Mouse (Mus musculus): ENCODE measurements around the gene Unc45a.
"Not testable (repeated sequence)": the region's sequence is repeated elsewhere in the genome, so short reads cannot be mapped to it uniquely, and the experiment has no call there.

Unc45a gene

DNA sequence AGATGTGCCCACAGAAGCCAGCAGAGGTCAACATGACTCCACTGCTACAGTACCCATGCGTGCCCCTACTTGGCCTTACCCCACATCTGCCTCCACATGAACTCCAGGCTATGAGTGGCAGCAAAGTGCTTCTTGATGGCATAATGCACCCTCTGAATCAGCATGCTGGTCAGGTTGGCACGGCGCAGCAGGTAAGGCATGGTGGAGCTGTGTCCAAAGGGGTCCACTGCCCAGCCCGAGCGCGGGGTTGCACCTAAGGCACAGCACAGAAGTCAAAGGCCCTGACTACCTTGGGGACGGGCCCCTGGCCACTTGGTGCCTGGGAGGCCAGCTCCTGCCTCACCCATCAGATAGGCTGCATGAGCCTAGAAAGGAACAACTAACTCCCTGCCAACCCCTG lies 26.4 kb upstream of the Unc45a start:
- DNase-seq: no peak

DNA sequence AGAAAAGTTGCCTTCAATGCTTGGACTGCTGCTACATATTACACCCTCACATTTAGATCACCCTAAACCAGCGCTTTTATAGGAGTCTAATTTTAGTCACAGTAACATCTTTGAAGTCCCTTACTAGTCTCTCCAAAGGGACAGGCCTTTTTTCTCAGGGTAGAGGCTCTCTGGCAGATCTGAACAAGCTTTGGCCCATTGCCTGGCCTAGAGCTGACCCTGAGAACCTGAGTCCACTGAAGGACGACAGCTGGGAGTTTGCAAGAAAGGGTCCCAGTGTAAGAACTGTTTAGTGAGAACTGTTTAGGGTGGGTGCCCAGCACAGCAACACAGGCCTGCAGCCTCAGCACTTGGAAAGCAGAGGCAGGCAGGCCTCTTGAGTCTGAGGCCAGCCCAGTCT lies 25.0 kb upstream of the Unc45a start:
- DNase-seq: no peak

DNA sequence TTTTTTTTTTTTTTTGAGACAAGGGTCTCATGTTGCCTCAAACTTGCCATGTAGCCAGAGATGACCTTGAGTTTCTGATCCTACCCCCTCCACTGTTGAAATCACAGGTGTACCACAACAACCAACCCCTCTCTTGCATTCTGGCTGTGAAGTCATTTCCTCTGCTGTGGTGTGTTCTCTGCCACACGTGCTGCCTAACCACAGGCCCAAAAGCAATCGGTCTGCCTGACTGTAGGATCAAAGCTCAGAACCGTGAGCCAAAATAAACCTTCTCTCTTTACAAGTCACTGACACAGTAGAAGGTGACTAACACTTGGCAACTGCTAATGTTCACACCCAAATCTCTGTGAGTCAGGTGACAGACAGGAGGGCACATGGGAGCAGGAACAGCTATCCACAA lies 19.6 kb upstream of the Unc45a start:
- no peak for DNase-seq

DNA sequence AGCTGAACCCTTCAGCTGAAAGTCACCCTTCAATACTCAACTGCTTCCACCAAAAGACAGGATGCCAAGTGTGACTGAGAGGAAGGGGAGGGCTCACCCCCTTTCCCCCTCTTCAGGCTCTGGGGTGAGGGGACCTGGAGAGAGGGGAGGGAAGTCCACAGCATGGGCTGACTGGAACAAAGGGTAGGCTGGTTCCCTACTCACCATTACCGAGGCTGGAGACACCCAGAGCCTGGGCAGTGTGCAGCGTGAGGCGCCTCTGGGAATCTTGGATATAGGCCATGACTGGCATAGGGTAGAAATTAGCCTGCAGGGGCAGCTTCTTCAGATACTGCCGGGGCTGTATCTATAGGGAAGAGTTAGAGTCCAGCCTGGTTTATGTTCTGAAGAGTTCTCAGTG lies 17.2 kb upstream of the Unc45a start:
- DNase-seq: no peak

DNA sequence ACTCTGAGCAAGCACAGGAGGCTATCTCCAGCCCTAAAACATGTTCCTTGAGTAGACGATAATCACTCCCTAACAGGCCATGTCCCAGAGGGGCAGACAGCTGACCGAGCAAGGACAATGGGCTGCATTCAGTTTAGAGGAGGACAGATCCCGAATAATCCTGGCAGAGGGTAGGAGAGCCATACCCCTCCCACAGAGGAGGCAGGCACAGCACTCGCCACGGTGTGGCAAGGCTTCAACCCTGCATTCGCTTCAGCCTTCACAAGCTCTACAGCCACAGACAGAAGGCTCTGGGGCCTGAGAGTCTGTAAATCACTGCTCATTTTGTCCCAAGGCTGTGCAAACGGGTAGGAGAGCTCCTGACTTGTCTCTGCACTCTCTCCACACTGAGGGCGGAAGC lies 16.4 kb upstream of the Unc45a start:
- DNase-seq: peak; percentile 82

DNA sequence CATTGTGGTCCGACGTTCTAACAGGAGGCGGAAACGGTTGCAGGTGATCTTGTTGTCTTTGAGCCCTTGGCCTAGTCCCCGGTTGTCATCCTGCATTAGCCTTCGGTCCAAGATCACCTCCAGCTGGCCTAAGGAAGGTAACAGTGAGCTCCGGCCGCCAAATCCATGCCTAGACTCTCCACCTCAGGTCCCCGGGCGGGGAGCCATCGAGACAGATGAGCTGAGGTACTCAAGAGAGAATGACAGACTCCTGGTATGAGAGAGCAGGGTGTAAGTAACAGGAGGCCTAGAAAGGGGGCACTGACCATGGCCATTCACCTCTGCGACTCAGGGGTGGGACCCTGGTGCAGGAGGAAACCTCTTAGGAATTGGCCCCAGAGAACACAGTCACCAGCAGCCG lies 15.5 kb upstream of the Unc45a start:
- no peak for DNase-seq

DNA sequence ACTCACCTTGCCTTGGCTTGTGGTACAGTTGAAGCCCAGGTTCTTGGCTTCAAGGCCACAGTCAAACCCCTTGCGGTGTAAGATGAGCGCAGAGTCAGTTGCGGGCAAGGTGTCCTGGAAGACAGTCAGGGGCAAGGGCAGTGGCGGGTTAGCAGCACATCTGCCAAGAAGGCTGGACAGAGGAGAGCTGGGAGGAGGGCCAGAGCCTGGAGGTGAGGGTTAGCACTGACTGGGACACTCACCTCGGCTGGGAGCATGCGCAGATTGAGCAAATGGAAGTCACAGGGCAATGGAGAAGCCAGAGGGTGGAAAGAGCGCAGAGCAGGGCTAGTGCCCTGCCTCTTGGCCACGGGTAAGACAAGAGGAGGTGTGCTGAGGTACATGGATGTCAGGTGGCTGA lies 12.1 kb upstream of the Unc45a start:
- DNase-seq: no peak

DNA sequence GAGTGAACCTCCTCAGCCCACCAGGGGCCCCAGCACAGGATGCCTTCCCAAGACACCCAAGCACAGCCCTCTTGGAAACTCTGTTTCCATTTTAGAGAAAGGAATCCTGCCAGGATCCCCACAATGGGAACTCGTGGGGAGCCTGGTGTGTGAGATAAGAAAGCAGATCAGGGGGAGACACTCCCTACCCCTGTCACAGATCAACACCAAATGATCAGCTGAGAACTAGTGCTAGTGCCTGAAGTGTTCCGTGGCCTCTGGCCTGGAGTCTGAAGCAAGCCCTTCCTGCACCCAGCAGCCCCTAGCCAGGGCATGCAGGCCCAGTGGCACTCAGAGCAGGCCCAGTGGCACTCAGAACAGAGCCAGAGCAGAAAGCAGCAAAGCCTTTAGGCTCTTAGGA lies 10.0 kb upstream of the Unc45a start:
- no peak for DNase-seq

DNA sequence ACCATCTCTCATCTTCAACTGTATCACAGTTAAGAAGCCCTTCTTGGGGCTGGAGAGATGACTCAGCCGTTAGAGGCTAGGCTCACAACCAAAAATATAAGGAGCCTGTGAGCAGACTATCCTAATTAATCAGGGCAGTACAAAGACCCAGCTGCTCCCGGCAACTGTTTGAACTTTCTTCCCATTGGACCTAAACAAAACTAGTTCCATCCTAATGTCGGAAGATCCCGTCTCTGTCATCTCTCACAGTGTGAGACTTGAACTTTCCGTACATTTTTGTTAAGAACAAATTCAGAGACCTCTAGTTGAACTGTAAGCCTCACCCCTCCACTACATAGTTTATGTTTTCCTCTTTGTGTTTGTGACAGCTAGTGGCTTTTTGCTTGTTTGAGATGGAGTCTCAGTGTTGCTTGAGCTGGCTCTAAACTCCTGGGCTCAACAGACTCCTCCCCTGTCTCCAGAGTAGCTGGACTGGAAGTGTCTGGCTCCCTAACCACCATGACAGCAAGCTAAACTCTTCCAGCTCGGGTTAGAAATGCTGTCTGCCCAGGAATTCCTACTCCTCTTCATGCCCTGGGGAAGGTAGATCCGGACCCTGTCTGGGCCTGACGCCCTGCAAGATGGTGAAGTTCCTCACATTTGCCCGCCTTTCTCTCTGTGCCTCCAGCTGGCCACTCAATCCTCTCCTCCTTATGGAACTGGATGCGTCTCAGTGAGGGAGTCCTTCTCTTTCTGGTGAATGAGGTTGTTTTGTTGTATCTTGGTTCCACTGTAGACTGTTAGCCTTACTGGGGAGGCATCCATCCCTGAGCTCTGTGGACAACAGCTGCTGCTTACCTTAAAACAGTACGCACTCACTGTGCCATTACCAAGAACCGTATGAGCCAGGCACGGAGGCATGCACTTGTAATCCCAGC lies 7.1 kb upstream of the Unc45a start:
- DNase-seq: no peak

DNA sequence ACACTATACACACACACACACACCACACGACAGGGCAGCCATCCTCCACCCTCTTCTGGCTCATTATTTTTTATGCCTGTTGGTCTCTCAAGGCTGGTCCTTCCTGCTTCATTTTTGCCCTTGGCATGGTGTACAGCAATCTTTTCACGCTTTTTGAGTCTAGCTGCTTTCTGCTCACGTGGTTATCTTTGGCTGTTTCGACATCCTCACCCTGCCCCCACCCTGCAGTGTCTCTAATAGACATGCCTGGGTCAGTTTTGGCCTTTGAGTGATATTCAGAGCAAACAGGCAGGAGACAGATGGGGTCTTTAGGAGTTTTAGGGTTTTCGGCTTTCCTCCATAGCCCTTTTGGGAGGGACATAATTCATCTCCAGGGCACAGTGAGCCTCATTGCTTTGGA lies 6.0 kb upstream of the Unc45a start:
- DNase-seq: no peak

DNA sequence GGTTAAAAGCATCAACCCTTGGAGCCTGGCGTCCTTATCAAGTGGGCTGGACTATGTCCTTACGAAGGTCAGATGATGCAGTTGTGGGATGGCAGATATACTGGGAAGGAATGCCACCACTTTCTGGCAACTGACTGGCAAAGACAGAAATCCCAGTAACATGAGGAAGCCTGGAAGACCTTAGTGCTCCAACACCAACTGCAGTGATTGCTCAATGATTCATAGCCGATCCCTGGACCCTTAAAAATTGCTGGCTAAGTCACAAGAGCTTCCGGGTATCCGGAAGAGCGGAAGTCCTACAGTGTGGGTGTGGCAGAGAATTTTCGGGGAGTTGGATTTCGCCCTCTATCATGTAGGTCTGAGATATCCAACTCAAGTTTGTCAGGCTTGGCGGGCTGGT lies 5.4 kb upstream of the Unc45a start:
- DNase-seq: no peak

DNA sequence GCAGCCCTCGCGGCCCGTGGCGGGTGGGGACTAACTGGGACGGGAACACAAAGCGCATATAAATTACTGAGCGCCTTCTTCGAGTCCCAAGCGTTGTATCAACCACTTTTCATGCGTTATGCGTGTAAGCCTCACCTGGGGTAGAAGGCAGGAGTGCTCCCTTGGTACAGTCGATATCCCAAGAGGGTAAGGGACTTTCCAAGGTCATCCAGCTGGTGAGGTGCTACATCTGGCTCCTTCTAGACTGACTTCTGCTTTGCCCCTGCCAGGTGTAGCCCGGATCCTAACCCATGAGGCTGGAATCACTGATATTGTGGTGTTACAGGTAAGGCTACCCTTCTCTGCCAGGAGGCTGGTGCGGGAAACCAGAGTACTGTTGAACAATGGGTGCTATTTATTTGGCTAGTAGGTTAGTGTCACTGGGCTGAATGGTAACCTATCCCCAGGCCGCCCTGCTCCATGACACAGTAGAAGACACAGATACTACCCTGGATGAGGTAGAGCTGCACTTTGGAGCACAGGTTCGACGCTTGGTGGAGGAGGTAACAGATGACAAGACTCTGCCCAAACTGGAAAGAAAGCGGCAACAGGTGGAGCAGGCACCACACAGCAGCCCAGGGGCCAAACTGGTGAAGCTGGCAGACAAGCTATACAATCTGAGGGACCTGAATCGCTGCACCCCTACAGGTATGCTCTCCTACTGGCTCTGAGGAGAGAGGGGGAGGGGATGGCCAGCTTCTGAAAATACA lies 2.6 kb upstream of the Unc45a start:
- DNase-seq: no peak

DNA sequence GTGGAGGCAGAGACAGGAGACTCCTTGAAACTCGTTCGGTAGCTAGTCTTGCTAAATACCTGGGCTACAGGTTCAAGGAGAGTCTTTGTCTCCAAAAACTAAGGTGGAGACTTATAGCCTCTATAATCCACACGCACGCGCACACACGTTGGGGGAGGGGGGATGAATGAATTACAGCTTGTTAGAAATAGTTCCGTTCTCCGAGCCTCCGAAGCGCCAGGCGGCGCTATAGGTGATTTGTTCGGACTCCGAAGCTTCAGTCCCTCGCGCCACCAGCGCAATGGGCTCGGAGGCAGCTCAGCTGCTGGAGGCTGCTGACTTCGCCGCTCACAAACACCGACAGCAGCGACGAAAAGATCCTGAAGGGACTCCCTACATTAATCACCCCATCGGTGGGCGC lies 2.1 kb upstream of the Unc45a start, which contains the start of gene Hddc3:
TSS of gene Hddc3 (plus strand) at position 247 of the 400 bp plus-strand sequence.
- peak; percentile 94 for DNase-seq

DNA sequence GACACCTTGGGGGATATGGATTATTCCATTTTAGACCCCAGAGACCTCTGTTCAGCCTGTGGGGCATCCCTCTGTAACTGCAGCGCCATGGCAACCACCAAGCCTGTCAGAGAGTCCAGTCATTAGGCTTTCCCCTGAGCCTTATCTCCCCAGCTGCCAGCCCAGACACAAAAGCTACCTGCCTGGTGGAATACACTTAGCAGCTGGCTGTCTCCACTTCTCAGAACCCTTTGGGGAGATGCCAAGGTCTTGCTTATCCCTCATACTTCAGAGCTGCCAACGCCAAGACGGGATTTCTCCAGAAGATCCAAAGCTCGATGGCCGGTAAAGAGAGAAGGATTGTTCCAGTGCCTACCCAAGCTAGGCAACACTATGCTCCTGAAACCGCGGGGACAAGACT lies 988 bp upstream of the Unc45a start:
- no peak for DNase-seq

DNA sequence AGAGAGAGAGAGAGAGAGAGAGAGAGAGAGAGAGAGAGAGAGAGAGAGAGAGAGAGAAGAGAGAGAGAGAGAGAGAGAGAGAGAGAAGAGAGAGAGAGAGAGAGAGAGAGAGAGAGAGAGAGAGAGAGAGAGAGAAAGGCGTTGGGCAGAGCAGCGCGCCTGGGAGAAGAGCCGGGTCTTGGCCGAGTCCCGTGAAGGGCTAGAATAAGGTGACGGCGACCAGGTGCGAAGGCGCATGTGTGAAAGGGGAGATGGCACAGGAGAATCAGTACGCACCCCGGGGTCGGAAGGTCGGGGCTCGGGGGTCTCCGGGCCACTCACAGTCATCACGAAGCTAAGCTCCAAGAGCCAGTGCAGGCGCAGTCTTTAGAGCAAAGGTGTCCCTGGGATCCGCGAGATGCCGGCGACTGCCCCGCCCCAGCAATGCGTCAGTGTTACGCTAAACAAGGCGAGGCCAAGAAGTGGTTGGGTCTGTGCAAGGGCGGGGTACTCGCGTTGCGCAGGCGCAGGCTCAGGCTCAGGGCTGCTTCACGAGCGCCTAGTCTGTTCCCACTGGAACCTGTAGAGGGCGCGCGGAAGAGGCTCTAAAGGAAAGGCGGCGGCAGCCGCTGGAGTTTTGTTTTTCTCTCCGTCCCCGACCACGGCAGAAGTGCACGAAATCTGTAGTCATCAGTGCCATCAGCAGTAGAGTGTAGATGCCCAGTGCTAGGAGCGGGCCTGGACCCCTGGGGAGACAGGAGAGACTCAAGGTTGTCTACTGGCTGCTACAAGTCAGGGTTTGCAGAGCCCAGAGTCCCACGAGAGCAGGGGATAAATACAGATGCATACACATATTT lies 794 bp downstream of the Unc45a start:
- peak; percentile 98 for DNase-seq

DNA sequence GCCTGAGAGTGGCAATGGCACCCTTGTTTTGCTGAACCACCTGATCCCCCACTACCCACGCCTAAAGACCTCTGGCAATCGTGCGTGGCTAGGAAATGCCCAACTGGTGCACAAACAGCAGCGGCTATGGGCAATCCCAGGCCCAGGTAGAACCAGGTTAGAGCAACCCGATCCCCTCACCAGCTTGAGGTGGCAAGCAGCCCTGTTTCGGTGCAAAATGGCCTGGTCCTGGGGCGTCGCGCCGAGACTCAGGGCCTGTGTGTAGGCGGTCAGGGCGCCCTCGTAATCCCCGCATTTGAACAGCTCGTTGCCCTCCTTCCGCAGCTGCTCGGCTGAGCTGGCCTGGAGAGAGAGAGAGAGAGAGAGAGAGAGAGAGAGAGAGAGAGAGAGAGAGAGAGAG lies 1.4 kb downstream of the Unc45a start:
- DNase-seq: no peak

DNA sequence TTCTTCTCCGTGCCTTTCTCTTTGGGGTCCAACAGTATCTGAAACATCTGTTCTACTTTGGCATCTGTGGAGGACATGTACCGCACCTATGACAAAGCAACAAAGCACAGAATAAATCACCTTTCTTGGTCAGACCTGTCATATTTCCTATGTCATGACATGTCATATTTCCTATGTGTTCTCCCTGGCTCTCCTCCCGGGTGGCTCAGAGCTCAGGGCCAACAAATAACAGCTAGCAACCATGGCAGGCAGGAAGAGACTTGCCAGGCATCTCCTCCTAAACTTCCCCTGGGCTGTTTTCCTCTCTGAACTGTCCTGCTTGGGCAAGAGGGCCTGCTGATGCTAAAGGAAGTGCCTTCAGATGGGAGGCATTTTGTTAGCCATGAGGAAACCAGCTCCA lies 3.9 kb downstream of the Unc45a start:
- DNase-seq: no peak

DNA sequence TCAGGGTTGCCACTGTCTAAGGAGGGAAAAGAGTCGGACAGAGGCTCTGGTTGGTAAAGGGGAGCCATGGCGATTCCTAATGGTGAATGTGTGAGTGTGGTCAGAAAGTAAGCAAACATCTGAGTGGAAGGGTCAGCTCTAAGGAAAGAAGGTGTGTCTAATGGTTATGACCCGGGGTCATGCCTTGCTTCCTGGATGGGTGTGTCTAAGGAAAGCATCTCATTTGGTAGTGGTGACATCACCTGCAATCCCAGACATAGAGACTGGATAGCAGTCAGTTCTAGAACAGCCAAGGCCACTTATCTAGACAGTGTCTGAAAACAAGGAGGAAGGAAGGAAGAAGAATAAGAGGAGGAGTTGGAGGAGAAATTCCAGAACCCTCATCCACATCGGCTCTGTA lies 6.0 kb downstream of the Unc45a start:
- no peak for DNase-seq

DNA sequence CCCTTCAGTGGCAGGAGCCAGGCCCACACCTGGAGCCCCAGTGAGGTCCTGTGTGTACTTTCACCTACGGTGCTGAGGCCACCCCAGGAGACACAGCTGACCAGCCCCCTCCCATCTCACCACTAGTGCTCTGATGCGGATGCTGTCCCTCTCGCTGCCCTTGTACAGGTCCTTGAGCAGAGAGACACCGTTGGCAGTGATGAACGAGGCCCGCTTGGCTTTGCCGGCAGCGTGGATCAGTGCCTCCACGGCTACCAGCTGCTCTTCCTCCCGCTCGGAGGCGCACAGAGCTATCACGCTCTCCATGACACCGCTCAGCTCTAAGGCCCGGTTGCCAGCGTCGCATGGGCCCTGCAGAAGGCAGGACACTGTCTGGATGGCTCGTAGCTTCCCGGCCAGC lies 9.4 kb downstream of the Unc45a start:
- DNase-seq: no peak

DNA sequence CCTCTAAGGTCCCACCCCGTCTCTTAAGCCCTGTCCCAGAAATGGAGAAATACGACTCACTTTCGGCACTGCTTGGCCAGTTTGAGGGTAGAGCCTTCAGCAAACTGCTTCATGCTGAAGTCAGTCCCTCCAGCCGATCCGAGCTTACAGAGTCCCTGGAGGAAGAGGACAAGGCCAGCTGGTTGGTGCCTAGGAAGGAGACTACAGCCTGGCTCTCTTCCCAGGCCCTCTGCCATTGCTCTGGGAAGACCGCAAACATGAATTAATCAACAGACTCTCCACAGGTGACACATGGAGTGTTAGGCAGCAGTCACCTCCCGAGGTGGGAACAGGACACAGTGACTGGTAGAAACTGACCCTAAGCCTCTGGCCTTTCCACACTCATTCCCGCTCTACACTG lies 10.5 kb downstream of the Unc45a start:
- DNase-seq: no peak

DNA sequence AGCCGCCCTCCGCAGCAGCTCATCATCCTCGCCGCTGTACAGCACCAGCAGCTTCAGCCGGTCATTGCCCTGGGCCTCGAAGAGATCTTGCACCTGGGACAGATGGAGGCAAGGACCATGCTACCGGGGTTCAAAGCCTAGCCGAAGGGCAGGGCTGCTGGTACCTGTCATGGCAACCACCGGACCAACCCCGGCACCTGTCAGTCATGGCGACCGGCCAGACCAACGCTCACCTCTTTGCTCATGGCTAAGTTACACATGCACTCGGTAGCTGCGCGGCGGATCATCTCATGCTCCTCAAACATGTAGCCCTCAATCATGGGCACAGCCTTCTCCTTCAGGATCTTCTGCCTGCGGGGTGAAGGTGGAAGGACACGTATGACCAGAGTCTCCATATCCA lies 14.7 kb downstream of the Unc45a start:
- no peak for DNase-seq

DNA sequence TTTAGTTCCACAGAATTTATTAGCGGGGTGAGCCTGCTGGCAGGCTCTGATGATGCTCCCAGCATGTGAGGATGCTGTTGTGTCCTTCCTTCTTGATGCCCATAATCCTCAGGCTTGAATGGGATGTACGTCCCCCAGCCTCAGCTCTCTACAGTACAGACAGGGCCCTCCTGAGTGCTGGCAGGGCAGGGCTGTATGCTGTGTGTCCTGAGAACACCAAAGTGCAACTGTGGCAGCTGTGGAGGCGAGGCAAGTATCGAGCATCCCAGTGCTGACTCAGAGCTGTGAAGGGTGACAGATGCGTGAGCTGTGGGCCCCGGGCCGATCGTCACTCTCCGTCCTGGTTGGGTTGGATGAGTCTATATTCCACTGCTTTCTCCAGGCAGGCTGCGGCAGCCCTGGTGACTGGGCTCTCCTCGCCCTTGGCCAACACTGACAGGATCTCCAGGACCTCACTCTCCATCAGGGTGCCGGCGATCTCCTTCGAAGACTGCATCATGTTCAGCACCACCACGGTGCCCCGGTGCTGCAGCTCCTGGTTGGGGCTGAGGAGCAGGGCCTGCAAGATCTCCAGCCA lies 15.4 kb downstream of the Unc45a start:
- DNase-seq: no peak

DNA sequence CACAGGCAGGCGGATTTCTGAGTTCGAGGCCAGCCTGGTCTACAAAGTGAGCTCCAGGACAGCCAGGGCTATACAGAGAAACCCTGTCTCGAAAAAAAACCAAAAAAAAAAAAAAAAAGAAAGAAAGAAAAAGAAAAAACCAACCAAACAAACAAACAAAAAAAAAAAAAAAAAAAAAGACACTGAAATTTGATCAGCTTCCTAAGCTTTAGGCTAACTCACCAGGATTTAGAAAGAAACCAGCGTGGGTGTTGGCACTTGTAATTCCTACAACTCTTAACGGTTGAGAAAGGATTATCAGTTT lies 16.0 kb downstream of the Unc45a start:
- DNase-seq: not testable (repeated sequence)

Data from layer of hippocampus, adult 9-11 months (tissue).